Mouse (Mus musculus): ENCODE measurements around the gene Col5a3. TPM values are rescaled to one million over a fixed set of nuclear protein-coding genes. Genes with fewer than 3 reads are reported as not detected.

Col5a3 gene
- polyA plus RNA-seq, 1 experiment from 2014 or later, result 5.9 TPM

- no peak for ATAC-seq (ENCODE audit: insufficient number of reproducible peaks, low FRiP score, low TSS enrichment, low read depth)
- peak overlapping the region; percentile 31 for H3K9ac ChIP-seq
- peaks cover 25% of the 10 kb centered on the region for H3K4me1 ChIP-seq
- WGBS, result under 1% methylated on average over 54 of the region's 54 CpGs
- H3K36me3 ChIP-seq, result no peaks in the 10 kb centered on the region
- H3K27me3 ChIP-seq, result peaks cover 57% of the 10 kb centered on the region
- H3K9me3 ChIP-seq (replicated peaks), result no peaks in the 10 kb centered on the region
- no peak overlapping the region for H3K27ac ChIP-seq (replicated peaks)
- H3K4me3 ChIP-seq (replicated peaks), result peak overlapping the region; percentile 52
- peak overlapping the region; percentile 98 for H3K4me2 ChIP-seq (replicated peaks)
Measured at GRCm38 (mm10) chr9:20726859-20727600, 87.8 kb downstream of the Col5a3 start.

- H3K36me3 ChIP-seq, result no peaks in the 10 kb centered on the region
- no peak for ATAC-seq (ENCODE audit: insufficient number of reproducible peaks, low FRiP score, low TSS enrichment, low read depth)
- H3K27me3 ChIP-seq, result peaks cover 57% of the 10 kb centered on the region
Measured at GRCm38 (mm10) chr9:20726134-20726858, 88.6 kb downstream of the Col5a3 start.

GRCm38 (mm10) chr9:20721582-20721981, 93.3 kb downstream of the Col5a3 start:
- Histone ChIP-seq H3K27ac (replicated peaks) (no peak overlapping the region), H3K4me2 (replicated peaks) (no peak overlapping the region), H3K27me3 (peaks cover 28% of the 10 kb centered on the region), H3K9me3 (replicated peaks) (no peaks in the 10 kb centered on the region), H3K9ac (no peak overlapping the region), H3K4me1 (peaks cover 10% of the 10 kb centered on the region), H3K4me3 (replicated peaks) (no peak overlapping the region), H3K36me3 (no peaks in the 10 kb centered on the region)
- no peak for ATAC-seq (ENCODE audit: insufficient number of reproducible peaks, low FRiP score, low TSS enrichment, low read depth)
- WGBS, result 51% methylated on average over 2 of the region's 2 CpGs

More at GRCm38 (mm10) chr9:20726134-20726858, 88.6 kb downstream of the Col5a3 start:
- Histone ChIP-seq H3K4me1 (peaks cover 25% of the 10 kb centered on the region), H3K9me3 (replicated peaks) (no peaks in the 10 kb centered on the region), H3K9ac (peak overlapping the region; percentile 31), H3K4me3 (replicated peaks) (peak overlapping the region; percentile 52), H3K27ac (replicated peaks) (no peak overlapping the region), H3K4me2 (replicated peaks) (peak overlapping the region; percentile 98)
- 1% methylated on average over 41 of the region's 42 CpGs for WGBS

Other genes starting within 250 kb of the Col5a3 start
- gene Zfp846, start 233.8 kb downstream of the Col5a3 start, polyA plus RNA-seq (2015; fragmentation: Nextera tagmentation; extraction: Ambion mirVana), result 18.0 and 20.4 TPM in 2 replicates
- gene Ubl5, start 172.2 kb downstream of the Col5a3 start, polyA plus RNA-seq (2015; fragmentation: Nextera tagmentation; extraction: Ambion mirVana), result 396 and 416 TPM in 2 replicates
- 18.7 and 19.8 TPM in 2 replicates for gene Fbxl12, start 170.3 kb downstream of the Col5a3 start, polyA plus RNA-seq (2015; fragmentation: Nextera tagmentation; extraction: Ambion mirVana)
- gene Pin1, start 163.0 kb downstream of the Col5a3 start, polyA plus RNA-seq (2015; fragmentation: Nextera tagmentation; extraction: Ambion mirVana), result 47.7 and 49.5 TPM in 2 replicates
- gene Olfm2, start 68.7 kb downstream of the Col5a3 start, polyA plus RNA-seq (2015; fragmentation: Nextera tagmentation; extraction: Ambion mirVana), result 13.4 and 13.8 TPM in 2 replicates
- not detected in 2 replicates for gene Rdh8, start 3.4 kb upstream of the Col5a3 start, polyA plus RNA-seq (2015; fragmentation: Nextera tagmentation; extraction: Ambion mirVana)
- gene A230050P20Rik, start 53.6 kb upstream of the Col5a3 start, polyA plus RNA-seq (2015; fragmentation: Nextera tagmentation; extraction: Ambion mirVana), result 16.5 and 18.4 TPM in 2 replicates
- 5.0 and 5.4 TPM in 2 replicates for gene Angptl6, start 64.7 kb upstream of the Col5a3 start, polyA plus RNA-seq (2015; fragmentation: Nextera tagmentation; extraction: Ambion mirVana)
- gene Ppan, start 73.1 kb upstream of the Col5a3 start, polyA plus RNA-seq (2015; fragmentation: Nextera tagmentation; extraction: Ambion mirVana), result 83.2 and 89.9 TPM in 2 replicates
- 305 and 312 TPM in 2 replicates for gene Eif3g, start 83.6 kb upstream of the Col5a3 start, polyA plus RNA-seq (2015; fragmentation: Nextera tagmentation; extraction: Ambion mirVana)
- 77.2 and 78.4 TPM in 2 replicates for gene Dnmt1, start 144.8 kb upstream of the Col5a3 start, polyA plus RNA-seq (2015; fragmentation: Nextera tagmentation; extraction: Ambion mirVana)
- 61.8 and 68.5 TPM in 2 replicates for gene S1pr2, start 161.7 kb upstream of the Col5a3 start, polyA plus RNA-seq (2015; fragmentation: Nextera tagmentation; extraction: Ambion mirVana)
- 122 and 126 TPM in 2 replicates for gene Mrpl4, start 187.7 kb upstream of the Col5a3 start, polyA plus RNA-seq (2015; fragmentation: Nextera tagmentation; extraction: Ambion mirVana)
- gene Icam1, start 200.9 kb upstream of the Col5a3 start, polyA plus RNA-seq (2015; fragmentation: Nextera tagmentation; extraction: Ambion mirVana), result 20.7 and 21.7 TPM in 2 replicates
- gene Icam4, start 214.3 kb upstream of the Col5a3 start, polyA plus RNA-seq (2015; fragmentation: Nextera tagmentation; extraction: Ambion mirVana), result 0.59 and 1.0 TPM in 2 replicates
- gene Icam5, start 217.0 kb upstream of the Col5a3 start, polyA plus RNA-seq (2015; fragmentation: Nextera tagmentation; extraction: Ambion mirVana), result 0.20 TPM in 2 replicates